Mouse (Mus musculus) liver, postnatal 0 days (tissue): ENCODE data around the gene Prg4.

Source experiments
- CTCF ChIP-seq: sonication (generic); IDR thresholded peaks from 2 replicates; pipeline ENCODE4 v1.5.1; 2016; ENCODE audit warnings: antibody characterized with exemption, low read depth
- EP300 ChIP-seq: IDR thresholded peaks from 2 replicates; pipeline ENCODE4 v1.6.1; 2016; ENCODE audit warnings: antibody characterized with exemption, low read depth, mild to moderate bottlenecking

DNA sequence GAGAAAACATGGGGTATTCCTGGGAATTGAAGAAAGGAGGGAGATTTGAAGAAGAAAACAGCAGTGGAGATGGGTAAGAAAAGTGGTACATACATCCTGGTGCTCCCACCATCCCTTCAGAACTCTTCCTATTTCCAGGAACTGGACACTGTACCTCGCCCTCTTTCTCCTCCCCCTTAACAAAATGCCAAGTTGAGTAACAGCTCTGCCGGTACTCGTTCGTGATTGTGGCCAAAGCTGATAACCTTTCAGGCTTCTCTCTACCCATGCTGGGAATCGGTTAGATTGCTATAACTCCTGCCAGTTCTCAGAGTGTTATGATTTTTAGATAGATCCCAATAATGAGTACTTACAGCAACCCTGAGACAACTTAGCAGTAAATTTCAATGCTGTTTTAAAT is 7.0 kb downstream of the Prg4 start:
- TF ChIP-seq CTCF (no peak), EP300 (no peak)
